ENCODE assay signal across 30 mouse cellular contexts in the genomic region with DNA sequence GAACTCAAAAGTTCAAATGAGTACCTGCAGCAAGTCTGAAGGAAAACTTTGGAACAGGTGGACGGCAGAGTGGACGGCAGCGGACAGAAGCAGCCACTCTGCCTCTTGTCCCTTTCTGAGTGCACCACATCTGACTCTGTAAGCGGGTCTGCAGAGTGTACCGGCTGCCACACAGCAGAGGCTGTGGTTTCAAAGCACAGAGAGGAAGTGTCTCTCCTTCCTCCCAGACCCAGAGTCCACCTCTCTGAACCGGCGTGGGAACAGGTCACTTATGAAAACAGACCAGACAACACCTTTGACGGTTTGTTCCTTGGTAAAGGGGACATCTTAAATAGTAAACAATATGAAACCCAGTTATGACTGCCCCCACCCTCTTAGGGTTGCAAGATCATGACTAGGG.
A peak's percentile ranks its signal among the peaks of the same experiment; 100 is the strongest.
DNase-seq lines count a peak whose midpoint lies in the region; ATAC-seq and TF ChIP-seq lines count a peak whose summit lies in the region.
"Had no signal": no experiment of that assay in that cellular context is flagged by ENCODE, and none has a peak within 500 bp of the region (broad histone marks: within the 10 kb centered on the region; RNA-seq: fewer than 3 reads in every experiment).

No protein-coding gene starts in this region.

- H3K4me3 ChIP-seq in forebrain, postnatal 0 days (ENCODE audit: low read depth, low read length): no peak overlapping the region
- H3K4me3 ChIP-seq: embryonic facial prominence, embryonic 12.5 days; embryonic facial prominence, embryonic 15.5 days; heart, adult 2 months; heart, embryonic 10.5 days; heart, embryonic 13.5 days; hindbrain, embryonic 13.5 days had no signal

- H3K36me3 ChIP-seq in forebrain, postnatal 0 days (ENCODE audit: insufficient read depth): no peaks in the 10 kb centered on the region
- H3K36me3 ChIP-seq: G1E; heart, embryonic 10.5 days; heart, embryonic 13.5 days; hindbrain, embryonic 13.5 days had no signal

- TF ChIP-seq CTCF in forebrain, postnatal 0 days (IDR thresholded peaks at IDR 0.05; ENCODE audit: low read depth): no peak

- no peak overlapping the region for H3K4me2 ChIP-seq in forebrain, postnatal 0 days (ENCODE audit: low read depth)
- H3K4me2 ChIP-seq: embryonic facial prominence, embryonic 12.5 days; embryonic facial prominence, embryonic 15.5 days; heart, embryonic 13.5 days; hindbrain, embryonic 13.5 days had no signal

- peak; percentile 68 for ATAC-seq in common myeloid progenitor, adult 5-6 weeks (replicated peaks; ENCODE audit: low read depth, poor library complexity, severe bottlenecking)
- peak; percentile 52 for ATAC-seq in monocyte, adult 5-6 weeks (replicated peaks; ENCODE audit: insufficient number of reproducible peaks, low FRiP score, low TSS enrichment, poor library complexity, severe bottlenecking)
- ATAC-seq in forebrain, postnatal 0 days: no peak
- ATAC-seq: forebrain, embryonic 14.5 days; hindbrain, embryonic 16.5 days; inflammation-experienced regulatory T-cells, adult 6 months; intestine, postnatal 0 days; Patski had no signal

- no peaks in the 10 kb centered on the region for H3K9me3 ChIP-seq in forebrain, postnatal 0 days (ENCODE audit: low read length)
- H3K9me3 ChIP-seq: embryonic facial prominence, embryonic 12.5 days; embryonic facial prominence, embryonic 15.5 days; heart, embryonic 10.5 days; heart, embryonic 13.5 days; hindbrain, embryonic 13.5 days had no signal

- H3K27me3 ChIP-seq in forebrain, postnatal 0 days (ENCODE audit: insufficient read depth, low read length): no peaks in the 10 kb centered on the region
- H3K27me3 ChIP-seq: embryonic facial prominence, embryonic 15.5 days; hindbrain, embryonic 13.5 days; Patski had no signal

- no peak overlapping the region for H3K9ac ChIP-seq in forebrain, postnatal 0 days
- H3K9ac ChIP-seq: embryonic facial prominence, embryonic 12.5 days; embryonic facial prominence, embryonic 15.5 days; heart, embryonic 13.5 days; hindbrain, embryonic 13.5 days had no signal

- DNase-seq in CD4-positive helper T cell, adult 2 months (ENCODE audit: low read depth, low spot score): peak; percentile 32
- peak; percentile 67 for DNase-seq in induced T-regulatory cell, adult 2 months (ENCODE audit: low read depth)
- no peak for DNase-seq in ovary, postnatal 14 days (ENCODE audit: low spot score)
- DNase-seq in embryo, embryonic 9.5 days (ENCODE audit: extremely low spot score): no peak
- DNase-seq in forebrain, postnatal 0 days: no peak
- DNase-seq in gastrocnemius, postnatal 25 days: no peak
- DNase-seq: adrenal gland, adult 2 months; adrenal gland, postnatal 14 days; cerebellum, adult 11 months; cerebellum, adult 2 months; cerebellum, adult 9-11 months; cerebellum, postnatal 36 days; gastrocnemius, postnatal 10 days; heart, adult 2 months; heart, postnatal 14 days; heart, postnatal 4 days; kidney, adult 2 months had no signal

- no peak overlapping the region for H3K27ac ChIP-seq in forebrain, postnatal 0 days (ENCODE audit: low read depth, low read length)
- H3K27ac ChIP-seq: embryonic facial prominence, embryonic 12.5 days; embryonic facial prominence, embryonic 15.5 days; heart, adult 2 months; heart, embryonic 10.5 days; heart, embryonic 13.5 days; hindbrain, embryonic 13.5 days had no signal

- 94% methylated on average over 8 of the region's 8 CpGs for WGBS in forebrain, postnatal 0 days

- no peaks in the 10 kb centered on the region for H3K4me1 ChIP-seq in forebrain, postnatal 0 days (ENCODE audit: insufficient read depth)
- H3K4me1 ChIP-seq: heart, embryonic 10.5 days; heart, embryonic 13.5 days; hindbrain, embryonic 13.5 days had no signal

Comparison
In these comparisons a context has a peak if more than half of its experiments do, and no peak if none do; other contexts are left out.
1. DNase-seq: peak in CD4-positive helper T cell, adult 2 months (single experiment) and induced T-regulatory cell, adult 2 months (single experiment); none in ovary, postnatal 14 days (single experiment), embryo, embryonic 9.5 days (single experiment), forebrain, postnatal 0 days (single experiment) and gastrocnemius, postnatal 25 days (single experiment).